Comparison of ENCODE assay signal across 8 mouse cellular contexts in the genomic region with DNA sequence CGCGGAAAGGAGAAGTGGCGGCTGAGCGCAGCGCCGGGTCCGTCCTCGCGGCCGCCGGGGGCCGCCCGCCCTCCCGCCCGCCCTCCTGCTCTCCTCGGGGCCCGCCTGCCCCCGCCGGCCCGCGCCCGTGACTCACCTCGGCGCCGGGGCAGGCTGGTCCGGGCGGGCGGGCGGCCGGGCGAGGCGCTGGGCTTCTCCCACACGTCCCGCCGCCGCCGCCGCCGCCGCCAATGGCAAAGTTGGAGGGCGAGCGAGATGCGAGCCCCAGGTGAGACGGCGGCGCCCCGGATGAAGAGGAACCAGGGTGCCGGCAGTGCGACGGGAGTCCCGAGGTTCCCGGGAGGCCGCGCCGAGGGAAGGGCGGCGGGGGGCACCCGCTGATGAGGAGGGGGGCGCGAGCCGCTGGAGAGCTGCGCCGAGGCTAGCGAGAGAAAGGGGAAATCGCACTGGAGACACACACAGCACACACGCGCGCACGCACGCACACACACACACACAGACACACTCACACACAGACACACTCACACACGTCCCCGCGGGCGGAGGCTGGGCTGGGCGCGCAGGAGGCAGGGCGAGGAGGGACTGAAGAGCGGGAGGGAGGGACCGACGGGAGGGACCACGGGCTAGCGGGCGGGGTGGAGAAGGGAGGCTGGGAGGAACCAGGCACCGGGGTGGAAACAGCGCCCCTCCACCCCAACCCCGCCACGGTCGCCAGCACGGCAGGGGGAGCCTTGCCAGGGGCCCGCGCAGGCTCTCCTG. TPM values are rescaled to one million over a fixed set of nuclear protein-coding genes. Genes with fewer than 3 reads are reported as not detected.
A peak's percentile ranks its signal among the peaks of the same experiment; 100 is the strongest.
DNase-seq lines count a peak whose midpoint lies in the region; ATAC-seq and TF ChIP-seq lines count a peak whose summit lies in the region.

No protein-coding gene starts in this region.

- intact Hi-C loops in left cerebral cortex, adult 2 months (cut with DNase I) = no loop called here

- H3K27ac ChIP-seq in left cerebral cortex, adult 2 months = no peak overlapping the region
- H3K27ac ChIP-seq in intestine, embryonic 14.5 days (ENCODE audit: low read depth) = peak overlapping the region; percentile 71
- peak overlapping the region; percentile 58 for H3K27ac ChIP-seq in liver, embryonic 13.5 days

- peak overlapping the region; percentile 34 for H3K4me3 ChIP-seq in left cerebral cortex, adult 2 months
- H3K4me3 ChIP-seq in intestine, embryonic 14.5 days (ENCODE audit: low read depth, low read length) = peak overlapping the region; percentile 51
- peak overlapping the region; percentile 69 for H3K4me3 ChIP-seq in liver, embryonic 13.5 days (replicated peaks)

- DNase-seq in left cerebral cortex, adult 2 months (ENCODE audit: extremely low spot score in 1 of 2, low spot score in 2 of 2) = peak in 1 of 2 experiments; percentile 32
- no peak for DNase-seq in left cerebral cortex, adult 11 months (ENCODE audit: low spot score)
- DNase-seq in embryo, embryonic 10 days (ENCODE audit: low spot score) = peak; percentile 51
- DNase-seq in gastrocnemius, postnatal 4 days (ENCODE audit: low spot score in 2 of 2) = peak; percentile 71 to 80
- DNase-seq in intestine, embryonic 14.5 days (ENCODE audit: low spot score) = peak; percentile 79
- DNase-seq in liver, embryonic 13.5 days = peak; percentile 53
- DNase-seq in naive thymus-derived CD4-positive, alpha-beta T cell, adult 2 months (ENCODE audit: low read depth) = peak; percentile 87
- peak; percentile 62 for DNase-seq in testis, postnatal 14 days (ENCODE audit: low spot score)

- H3K27me3 ChIP-seq in intestine, embryonic 14.5 days (replicated peaks; ENCODE audit: control insufficient read depth, insufficient read depth, low read length) = no peaks in the 10 kb centered on the region
- peaks cover 14% of the 10 kb centered on the region; the same call in 1 of the 2 replicates for H3K27me3 ChIP-seq in liver, embryonic 13.5 days

- H3K9ac ChIP-seq in intestine, embryonic 14.5 days (ENCODE audit: low read length) = peak overlapping the region; percentile 59
- H3K9ac ChIP-seq in liver, embryonic 13.5 days = peak overlapping the region; percentile 78

- 15% methylated on average over 53 of the region's 91 CpGs for WGBS in intestine, embryonic 14.5 days
- WGBS in liver, embryonic 13.5 days (ENCODE audit: insufficient replicate concordance) = 9% methylated on average over 62 of the region's 91 CpGs

- H3K4me2 ChIP-seq in intestine, embryonic 14.5 days (ENCODE audit: low read length) = peak overlapping the region; percentile 48
- H3K4me2 ChIP-seq in liver, embryonic 13.5 days = peak overlapping the region; percentile 80

- no peak for TF ChIP-seq CTCF in left cerebral cortex, adult 2 months (IDR thresholded peaks at IDR 0.05)

- H3K36me3 ChIP-seq in intestine, embryonic 14.5 days (ENCODE audit: control insufficient read depth, insufficient read depth, low read length) = no peaks in the 10 kb centered on the region
- H3K36me3 ChIP-seq in liver, embryonic 13.5 days = no peaks in the 10 kb centered on the region

- H3K4me1 ChIP-seq in intestine, embryonic 14.5 days (replicated peaks; ENCODE audit: control insufficient read depth, insufficient read depth, low read length) = no peaks in the 10 kb centered on the region; the same call in 1 of the 2 replicates
- H3K4me1 ChIP-seq in liver, embryonic 13.5 days (replicated peaks) = peaks cover 34% of the 10 kb centered on the region

- peak; percentile 87 for ATAC-seq in intestine, embryonic 14.5 days (replicated peaks; ENCODE audit: low FRiP score, low TSS enrichment, low read depth)
- ATAC-seq in liver, embryonic 13.5 days (ENCODE audit: low read depth) = peak; percentile 89

- no peaks in the 10 kb centered on the region for H3K9me3 ChIP-seq in intestine, embryonic 14.5 days (ENCODE audit: control insufficient read depth, low read length)
- no peaks in the 10 kb centered on the region for H3K9me3 ChIP-seq in liver, embryonic 13.5 days (replicated peaks)

RNA-seq across cellular contexts. Expression of a gene that starts 9.0 kb away (rescaled TPM):
- total RNA-seq in left cerebral cortex, adult 2 months (2021) = under 1 TPM; 0.63 to 0.84 TPM
- 10 to 100 TPM; 19.2 to 19.5 TPM for total RNA-seq in gastrocnemius, postnatal 4 days (2021)
- 17.7 and 19.8 TPM in 2 replicates for polyA plus RNA-seq in intestine, embryonic 14.5 days (2014; fragmentation: Nextera tagmentation; extraction: Ambion mirVana)
- 1.8 and 2.2 TPM in 2 replicates for polyA plus RNA-seq in liver, embryonic 13.5 days (2015; fragmentation: Nextera tagmentation; extraction: Ambion mirVana)

RNA-seq across cellular contexts. Expression of a gene that starts 59.4 kb away (rescaled TPM):
- 10 to 100 TPM; 21.6 to 28.3 TPM for total RNA-seq in left cerebral cortex, adult 2 months (2021)
- total RNA-seq in gastrocnemius, postnatal 4 days (2021) = 10 to 100 TPM; 40.0 to 43.3 TPM
- 70.9 and 76.1 TPM in 2 replicates for polyA plus RNA-seq in intestine, embryonic 14.5 days (2014; fragmentation: Nextera tagmentation; extraction: Ambion mirVana)
- 65.7 and 76.3 TPM in 2 replicates for polyA plus RNA-seq in liver, embryonic 13.5 days (2015; fragmentation: Nextera tagmentation; extraction: Ambion mirVana)

Comparison
In these comparisons a context has a peak if more than half of its experiments do, and no peak if none do; other contexts are left out.
1. RNA of a gene that starts 9.0 kb away (total RNA-seq): 19.2 to 19.5 TPM in gastrocnemius, postnatal 4 days; 0.63 to 0.84 TPM in left cerebral cortex, adult 2 months; every median in the first group is over 10 times any median in the second.
2. Peak in every context shown above with its lines, with median percentiles within 50 percentile points of each other: H3K4me3 ChIP-seq.